Mouse (Mus musculus): ENCODE results near the gene Arhgap32.
A peak's percentile ranks its signal among the peaks of the same experiment; 100 is the strongest.
"Not testable (repeated sequence)": the region's sequence is repeated elsewhere in the genome, so short reads cannot be mapped to it uniquely, and the experiment has no call there.

The Arhgap32 gene

GRCm38 (mm10) chr9:32138616-32139015, 22.7 kb downstream of the Arhgap32 start:
- no peak for DNase-seq

- no peak for DNase-seq
Observed at GRCm38 (mm10) chr9:32139641-32140040, 23.7 kb downstream of the Arhgap32 start.

- no peak for DNase-seq
Observed at GRCm38 (mm10) chr9:32142834-32143233, 26.9 kb downstream of the Arhgap32 start.

GRCm38 (mm10) chr9:32143451-32143850, 27.5 kb downstream of the Arhgap32 start:
- DNase-seq: no peak

GRCm38 (mm10) chr9:32146257-32146996, 30.5 kb downstream of the Arhgap32 start:
- DNase-seq: no peak

GRCm38 (mm10) chr9:32149241-32149640, 33.3 kb downstream of the Arhgap32 start:
- DNase-seq: no peak

- no peak for DNase-seq
Observed at GRCm38 (mm10) chr9:32149836-32150642, 34.1 kb downstream of the Arhgap32 start.

- DNase-seq: no peak
Observed at GRCm38 (mm10) chr9:32154727-32155371, 38.9 kb downstream of the Arhgap32 start.

GRCm38 (mm10) chr9:32156706-32157105, 40.8 kb downstream of the Arhgap32 start:
- no peak for DNase-seq

GRCm38 (mm10) chr9:32157201-32157600, 41.3 kb downstream of the Arhgap32 start:
- no peak for DNase-seq

- peak; percentile 62 for DNase-seq
Observed at GRCm38 (mm10) chr9:32158837-32159543, 43.1 kb downstream of the Arhgap32 start.

- no peak for DNase-seq
Observed at GRCm38 (mm10) chr9:32159724-32160123, 43.8 kb downstream of the Arhgap32 start.

GRCm38 (mm10) chr9:32162792-32163191, 46.9 kb downstream of the Arhgap32 start:
- no peak for DNase-seq

GRCm38 (mm10) chr9:32163820-32164219, 47.9 kb downstream of the Arhgap32 start:
- not testable (repeated sequence) for DNase-seq

- no peak for DNase-seq
Observed at GRCm38 (mm10) chr9:32168546-32169137, 52.7 kb downstream of the Arhgap32 start.

- no peak for DNase-seq
Observed at GRCm38 (mm10) chr9:32170713-32171112, 54.8 kb downstream of the Arhgap32 start.

GRCm38 (mm10) chr9:32176612-32177011, 60.7 kb downstream of the Arhgap32 start:
- no peak for DNase-seq

GRCm38 (mm10) chr9:32181170-32181569, 65.2 kb downstream of the Arhgap32 start:
- no peak for DNase-seq

GRCm38 (mm10) chr9:32186489-32186888, 70.6 kb downstream of the Arhgap32 start:
- no peak for DNase-seq

- no peak for DNase-seq
Observed at GRCm38 (mm10) chr9:32192295-32193073, 76.5 kb downstream of the Arhgap32 start.

GRCm38 (mm10) chr9:32204450-32204990, 88.6 kb downstream of the Arhgap32 start:
- DNase-seq: no peak

Data from cerebellum, adult 8-10 months (tissue).